Mouse (Mus musculus) embryonic fibroblast, embryonic 13.5 days (primary cell): ENCODE results near the gene Slc36a4. TPM values are rescaled to one million over a fixed set of nuclear protein-coding genes. Genes with fewer than 3 reads are reported as not detected.

Experiments used
- H3K27ac ChIP-seq: 2 replicates; pipeline ENCODE4 v1.5.1; 2012; ENCODE audit warnings: low read length, control low read depth, inconsistent platforms; ENCODE audit not compliant: insufficient read depth
- H3K4me1 ChIP-seq: 2 replicates; pipeline ENCODE4 v1.6.1; 2011; ENCODE audit warnings: low read length; ENCODE audit not compliant: control insufficient read depth, insufficient read depth
- H3K4me3 ChIP-seq: 2 replicates; pipeline ENCODE4 v1.5.1; 2011; ENCODE audit warnings: mild to moderate bottlenecking, control low read depth, low read length; ENCODE audit not compliant: insufficient read depth
- CTCF ChIP-seq: IDR thresholded peaks from 2 replicates; pipeline ENCODE4 v1.5.1; 2011; ENCODE audit warnings: mild to moderate bottlenecking, control low read depth, low read length, moderate library complexity, borderline replicate concordance; ENCODE audit not compliant: insufficient read depth
- POLR2A ChIP-seq: IDR thresholded peaks from 2 replicates; pipeline ENCODE4 v1.6.1; 2011; ENCODE audit warnings: low read depth, mild to moderate bottlenecking, control low read depth, low read length, moderate library complexity
- polyA plus RNA-seq: library from polyadenylated mRNA; stranded (reverse); fragments of >200 nt; gene quantifications from 2 replicates; pipeline ENCODE4 v1.2.4, GENCODE M21; 2011; ENCODE audit warnings: low read depth; ENCODE audit not compliant: missing spikeins, insufficient read length

The Slc36a4 gene
- polyA plus RNA-seq, 1 experiment = 23.8 TPM

DNA sequence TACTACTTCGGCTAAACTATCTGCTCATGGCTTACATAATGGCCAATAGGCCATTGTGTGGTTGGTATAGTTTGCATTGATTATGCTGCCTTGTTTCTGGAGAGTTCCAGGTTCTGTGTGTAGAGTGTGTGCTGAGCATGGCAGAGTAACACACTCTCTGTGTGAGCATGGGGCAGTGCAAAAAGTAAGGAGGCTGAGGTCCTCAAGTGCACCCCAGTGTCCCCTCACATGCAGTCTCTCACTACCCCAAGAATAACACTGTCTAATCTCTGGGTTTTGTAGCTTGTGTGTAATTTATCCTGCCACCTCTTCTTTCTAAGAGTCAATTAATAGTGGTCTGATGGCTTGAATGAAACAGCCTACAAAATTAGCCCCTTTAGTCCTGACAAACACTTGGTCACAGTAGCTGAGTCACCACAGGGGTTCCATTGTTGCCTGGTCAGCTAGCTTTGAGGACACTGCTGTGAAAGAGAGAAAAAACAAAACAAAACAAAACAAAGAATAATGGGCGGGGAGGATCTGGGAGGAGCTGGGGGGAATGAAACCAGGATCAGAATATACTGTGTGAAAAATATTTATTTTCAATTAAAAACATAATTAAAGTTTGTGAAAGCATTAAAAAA is 36.6 kb downstream of the Slc36a4 start:
- Histone ChIP-seq H3K27ac (no peak overlapping the region), H3K4me1 (no peaks in the 10 kb centered on the region), H3K4me3 (no peak overlapping the region)
- TF ChIP-seq POLR2A (no peak), CTCF (no peak)

DNA sequence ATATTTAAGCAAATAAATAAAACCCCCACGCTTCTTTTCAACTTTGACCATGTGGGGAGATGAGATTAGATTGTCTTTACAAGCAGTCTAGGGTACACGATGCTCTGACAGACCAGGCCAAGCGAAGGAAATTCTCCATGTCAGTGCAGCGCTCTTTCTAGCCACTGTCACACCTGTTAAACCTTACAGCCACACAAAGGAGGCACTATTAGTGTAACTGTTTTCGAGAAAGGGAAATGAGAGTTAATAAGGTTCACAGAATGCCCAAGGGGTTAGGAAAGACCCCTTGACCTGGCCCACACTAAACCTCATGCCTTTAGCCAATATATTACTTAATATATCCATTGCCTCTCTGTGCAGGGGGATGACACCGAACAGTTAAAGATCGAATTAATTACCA is 37.1 kb downstream of the Slc36a4 start:
- TF ChIP-seq POLR2A (no peak), CTCF (no peak)
- no peak overlapping the region for H3K4me3 ChIP-seq
- H3K4me1 ChIP-seq = no peaks in the 10 kb centered on the region
- no peak overlapping the region for H3K27ac ChIP-seq

DNA sequence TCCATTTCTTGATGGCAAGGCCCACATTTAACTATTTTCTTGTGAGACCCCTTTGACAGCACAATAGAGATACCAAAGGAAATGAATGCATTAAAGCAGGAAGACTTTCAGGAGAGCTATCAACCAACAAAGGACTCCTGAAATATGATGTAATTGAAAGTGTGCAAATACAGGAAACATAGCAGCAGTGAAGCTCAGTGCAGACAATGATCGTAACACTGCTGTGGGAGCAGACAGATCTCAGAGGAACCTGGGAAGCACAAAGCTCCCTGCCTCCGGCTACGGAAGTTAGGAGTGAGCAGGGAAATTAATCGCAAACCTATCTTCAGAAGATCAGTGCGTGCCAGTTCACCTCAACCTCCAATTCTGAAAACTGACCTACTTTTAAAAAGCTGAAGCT is 38.8 kb downstream of the Slc36a4 start:
- Histone ChIP-seq H3K27ac (no peak overlapping the region), H3K4me1 (no peaks in the 10 kb centered on the region), H3K4me3 (no peak overlapping the region)
- TF ChIP-seq POLR2A = no peak
- no peak for TF ChIP-seq CTCF

DNA sequence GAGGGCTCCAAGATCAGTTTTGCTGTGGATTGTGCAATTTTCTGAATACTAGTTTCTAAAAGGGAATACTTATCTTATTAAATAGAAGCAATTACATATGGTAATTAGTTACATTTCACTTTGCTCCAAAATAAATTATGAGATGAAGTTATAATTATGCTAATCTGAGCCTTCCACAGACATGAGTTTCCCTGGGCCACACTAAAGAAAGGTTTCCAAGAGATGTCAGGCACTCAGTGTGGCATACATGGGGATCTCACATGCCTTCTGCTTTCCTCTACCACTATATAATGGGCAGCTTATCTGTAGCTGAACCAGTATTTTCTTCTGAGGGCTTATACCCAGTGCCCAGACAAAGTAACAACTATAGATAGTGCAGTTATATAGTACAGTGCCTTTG is 49.8 kb downstream of the Slc36a4 start:
- H3K4me3 ChIP-seq = no peak overlapping the region
- H3K27ac ChIP-seq = no peak overlapping the region
- no peaks in the 10 kb centered on the region for H3K4me1 ChIP-seq
- no peak for TF ChIP-seq CTCF
- no peak for TF ChIP-seq POLR2A

DNA sequence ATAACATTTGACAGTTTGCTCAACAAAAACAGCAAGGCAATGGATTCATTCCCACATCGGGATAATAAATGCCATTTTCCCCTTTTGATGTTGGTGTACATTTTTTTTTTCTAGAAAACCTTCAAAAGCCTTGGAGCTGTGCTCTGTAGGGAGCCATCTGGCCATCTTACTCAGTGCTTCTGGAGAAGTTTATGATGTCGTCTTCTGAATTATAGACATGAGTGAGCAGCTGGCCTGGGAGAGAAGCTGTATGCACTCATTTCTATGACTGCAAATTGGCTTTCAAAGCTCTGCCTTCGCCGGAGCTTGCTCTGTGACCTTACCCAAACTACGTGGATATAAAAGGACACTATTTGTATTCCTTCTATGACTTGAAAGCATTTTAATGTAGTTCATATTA is 56.8 kb downstream of the Slc36a4 start:
- no peak overlapping the region for H3K4me3 ChIP-seq
- TF ChIP-seq POLR2A (no peak), CTCF (no peak)
- H3K27ac ChIP-seq = no peak overlapping the region
- H3K4me1 ChIP-seq = no peaks in the 10 kb centered on the region

DNA sequence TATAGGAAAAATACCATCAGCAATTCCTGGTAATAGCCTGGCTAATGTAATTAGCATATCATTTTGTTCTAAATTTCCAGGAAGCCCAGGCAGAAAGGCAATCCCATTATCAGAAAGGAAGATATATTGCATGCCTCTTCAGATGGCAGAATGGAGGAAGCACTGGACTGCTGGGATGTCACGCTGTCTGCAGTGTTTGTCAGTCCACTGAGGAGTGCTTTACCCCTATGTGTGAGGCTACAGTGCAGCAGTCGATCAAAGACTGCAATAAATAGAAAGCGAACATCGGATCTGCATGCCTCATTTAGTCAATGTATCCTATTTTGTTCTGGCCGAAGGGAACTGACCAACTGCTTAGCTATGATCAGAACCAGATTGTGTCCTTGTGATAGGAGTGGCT is 57.3 kb downstream of the Slc36a4 start:
- no peak overlapping the region for H3K27ac ChIP-seq
- no peak overlapping the region for H3K4me3 ChIP-seq
- H3K4me1 ChIP-seq = no peaks in the 10 kb centered on the region
- TF ChIP-seq CTCF (no peak), POLR2A (no peak)

DNA sequence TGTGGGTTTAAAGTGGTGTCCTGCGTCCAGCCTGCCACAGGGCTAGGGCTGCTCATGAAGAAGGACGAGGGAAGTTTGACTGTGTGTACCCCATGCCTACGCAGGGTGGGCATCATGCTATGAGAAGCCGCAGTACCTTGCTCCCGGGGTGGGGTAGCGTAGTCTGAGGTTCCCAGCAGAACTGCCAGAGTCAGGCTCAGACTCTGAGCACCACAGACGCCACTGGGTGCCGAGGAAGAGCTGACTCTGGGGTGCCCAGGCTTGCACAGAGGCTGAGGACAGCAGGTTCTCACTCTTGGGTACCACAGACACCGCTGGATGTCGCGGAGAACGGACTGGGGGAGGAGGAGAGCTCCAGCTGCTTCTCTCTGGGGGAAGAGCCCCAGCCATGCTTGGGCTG is 63.2 kb downstream of the Slc36a4 start:
- H3K4me3 ChIP-seq = no peak overlapping the region
- TF ChIP-seq POLR2A (no peak), CTCF (no peak)
- H3K27ac ChIP-seq = no peak overlapping the region
- H3K4me1 ChIP-seq = no peaks in the 10 kb centered on the region

DNA sequence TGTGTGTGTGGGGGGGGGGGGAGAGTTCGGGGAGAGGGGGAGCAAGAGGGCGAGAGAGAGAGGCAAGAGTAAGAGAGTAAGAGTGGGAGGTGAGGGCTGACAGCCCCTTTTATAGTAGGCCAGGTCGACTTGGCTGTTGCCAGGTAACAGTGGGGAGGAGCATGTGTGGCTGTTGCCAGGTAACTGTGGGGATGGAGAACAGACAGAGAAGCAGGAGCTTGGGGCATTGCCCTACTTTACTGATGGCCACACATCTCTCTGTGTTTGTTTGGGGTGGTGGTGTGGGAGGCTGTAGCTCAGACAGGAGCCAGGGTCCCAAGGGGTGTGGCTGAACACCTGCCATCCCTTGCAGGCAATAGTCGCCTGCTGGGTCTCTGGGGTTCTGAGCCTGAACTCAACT is 63.9 kb downstream of the Slc36a4 start:
- Histone ChIP-seq H3K4me3 (no peak overlapping the region), H3K27ac (no peak overlapping the region), H3K4me1 (no peaks in the 10 kb centered on the region)
- TF ChIP-seq CTCF (no peak), POLR2A (no peak)

DNA sequence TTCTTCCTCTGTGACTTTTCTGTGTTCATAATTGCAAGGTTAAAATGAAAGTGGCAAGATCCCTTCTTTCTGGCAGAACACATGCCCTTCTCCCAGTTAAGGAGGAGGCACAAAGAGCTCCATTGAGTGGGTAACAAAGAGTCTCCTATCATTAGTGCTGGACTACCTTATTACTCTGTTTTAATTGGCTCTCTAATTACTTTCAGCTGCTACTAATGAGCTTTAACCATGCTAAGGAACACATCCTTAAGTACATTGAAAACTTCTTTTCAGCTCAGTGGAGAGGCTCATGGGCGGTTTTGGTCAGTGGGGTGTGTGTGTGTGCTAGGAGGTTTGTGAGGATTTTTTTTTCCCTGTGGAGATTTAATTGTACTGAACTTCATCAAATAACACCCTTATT is 65.4 kb downstream of the Slc36a4 start:
- Histone ChIP-seq H3K27ac (no peak overlapping the region), H3K4me3 (no peak overlapping the region), H3K4me1 (no peaks in the 10 kb centered on the region)
- TF ChIP-seq CTCF = no peak

DNA sequence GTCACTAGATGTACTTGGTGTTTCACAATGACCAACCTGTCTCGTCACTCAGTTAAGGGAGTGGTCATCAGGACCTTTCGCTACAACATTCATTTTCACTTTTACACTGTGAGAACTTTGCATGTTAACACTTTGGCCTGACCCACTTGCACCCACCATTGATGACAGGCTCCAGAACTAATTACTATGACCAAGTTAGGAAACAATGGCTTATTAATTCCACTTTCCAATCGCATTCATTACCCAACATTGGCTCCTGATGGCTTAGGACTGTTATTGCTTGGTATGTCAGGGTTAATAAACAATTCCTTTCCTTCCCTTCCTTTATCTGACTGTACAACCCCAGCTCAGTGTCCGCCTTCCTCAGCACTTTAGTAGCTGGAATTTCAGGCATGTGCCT is 72.4 kb downstream of the Slc36a4 start:
- TF ChIP-seq POLR2A (no peak), CTCF (no peak)
- Histone ChIP-seq H3K4me3 (no peak overlapping the region), H3K27ac (no peak overlapping the region), H3K4me1 (no peaks in the 10 kb centered on the region)

DNA sequence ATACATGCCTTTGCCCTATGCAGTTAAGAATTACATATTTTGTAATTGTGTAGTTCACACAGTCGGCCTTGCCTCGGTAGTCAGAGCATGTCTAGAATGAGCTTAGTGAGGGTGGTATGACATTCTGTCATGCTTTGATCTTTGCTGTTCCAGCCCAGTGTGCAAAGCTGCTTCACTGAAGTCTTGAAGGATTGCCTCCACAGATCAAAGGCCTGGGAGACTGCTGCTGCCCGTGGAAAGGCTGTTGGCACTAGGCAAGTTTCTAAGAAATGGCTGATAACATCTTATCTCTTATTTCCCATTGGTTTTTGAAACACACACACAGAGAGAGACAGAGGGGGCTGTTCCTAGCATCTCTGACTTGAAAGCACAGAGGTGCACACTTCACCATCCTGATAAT is 76.7 kb downstream of the Slc36a4 start:
- no peak overlapping the region for H3K27ac ChIP-seq
- TF ChIP-seq CTCF (no peak), POLR2A (no peak)
- no peaks in the 10 kb centered on the region for H3K4me1 ChIP-seq
- no peak overlapping the region for H3K4me3 ChIP-seq

DNA sequence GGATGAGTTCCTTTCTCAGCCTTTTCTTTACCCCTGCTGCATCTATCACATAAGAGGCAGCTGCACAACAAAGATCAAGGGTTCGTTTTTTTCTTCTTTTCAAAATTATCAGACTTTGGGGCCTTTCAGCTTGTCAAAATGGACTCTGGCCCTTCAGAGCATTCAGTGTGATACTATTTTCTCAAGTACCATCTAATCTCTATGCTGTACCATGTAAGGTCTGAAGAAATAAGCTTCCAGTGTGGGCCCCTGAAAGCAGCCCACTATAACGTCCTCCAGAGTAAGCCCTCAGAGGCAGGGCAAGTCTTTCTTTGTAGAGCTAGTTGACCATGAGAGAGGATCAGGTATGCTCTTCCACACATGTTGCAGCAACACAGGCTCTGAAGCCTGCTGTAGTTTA is 77.1 kb downstream of the Slc36a4 start:
- no peak overlapping the region for H3K4me3 ChIP-seq
- TF ChIP-seq POLR2A = no peak
- no peak for TF ChIP-seq CTCF
- no peaks in the 10 kb centered on the region for H3K4me1 ChIP-seq
- H3K27ac ChIP-seq = no peak overlapping the region
